Mouse (Mus musculus) left cerebral cortex, postnatal 10 days (tissue): ENCODE measurements at regions not wholly inside any gene's neighbourhood (a gene's known extent, or its start where the extent isn't known, plus 50 kb on each side); places are given as distances from the start of the nearest gene placed in this dataset.

Source experiments
- DNase-seq, 2 experiments: peaks; one replicate each; pipeline ENCODE4 v3.0.0; 2021 to 2022; ENCODE audit warnings: low spot score in 2 of 2, mixed read lengths in 1 of 2; ENCODE audit errors: extremely low spot score in 1 of 2
- intact Hi-C: fragments of 180-260 bp; cut with DNase I; formaldehyde crosslinking; loops from one replicate; pipeline ENCODE4 v1.15.1; 2025

DNA sequence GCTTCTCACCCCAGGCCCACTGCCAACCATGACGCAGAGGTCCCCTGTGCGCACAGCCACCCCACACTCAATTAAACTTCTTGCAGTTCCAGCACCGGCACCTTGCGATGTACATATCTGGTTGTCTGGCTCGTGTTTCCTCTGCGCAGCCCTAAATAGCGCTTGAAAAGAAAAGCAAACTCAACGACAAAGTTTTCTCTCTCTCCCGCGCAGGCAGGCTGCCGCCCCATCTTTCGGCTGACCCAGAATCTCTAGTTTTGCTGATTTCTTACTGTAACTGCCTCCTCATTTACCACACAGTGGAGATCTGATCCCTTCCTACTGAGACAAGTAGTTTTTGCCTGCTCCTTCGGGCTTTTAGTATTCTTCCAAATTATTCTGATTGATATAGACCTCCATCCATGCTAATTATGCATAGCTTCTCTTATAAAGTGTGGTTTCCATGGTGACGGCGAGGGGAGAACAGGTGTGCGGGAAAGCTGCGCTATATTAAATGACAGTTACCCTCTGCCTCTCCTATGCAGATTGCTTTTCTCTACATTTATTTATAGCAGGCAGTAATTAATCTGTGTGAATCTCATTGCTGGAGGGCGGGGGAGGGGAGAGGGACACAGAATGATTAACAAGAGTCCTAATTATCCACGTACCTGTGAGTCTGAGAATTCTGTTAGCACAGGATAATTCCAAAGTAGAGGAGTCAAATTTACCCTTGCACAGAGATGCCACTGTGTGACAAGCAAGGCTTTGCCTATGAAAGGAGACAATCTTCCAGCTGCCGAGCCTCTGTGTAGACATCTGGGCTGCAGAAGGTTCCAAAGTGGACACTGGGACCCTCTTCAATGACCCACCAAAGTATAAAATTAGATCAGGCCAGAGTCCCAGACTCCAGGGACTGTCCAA, 200.2 kb downstream of the Pdcd6ip start:
- intact Hi-C loops, result no loop called here
- peak in 1 of 2 experiments; percentile 61 for DNase-seq

DNA sequence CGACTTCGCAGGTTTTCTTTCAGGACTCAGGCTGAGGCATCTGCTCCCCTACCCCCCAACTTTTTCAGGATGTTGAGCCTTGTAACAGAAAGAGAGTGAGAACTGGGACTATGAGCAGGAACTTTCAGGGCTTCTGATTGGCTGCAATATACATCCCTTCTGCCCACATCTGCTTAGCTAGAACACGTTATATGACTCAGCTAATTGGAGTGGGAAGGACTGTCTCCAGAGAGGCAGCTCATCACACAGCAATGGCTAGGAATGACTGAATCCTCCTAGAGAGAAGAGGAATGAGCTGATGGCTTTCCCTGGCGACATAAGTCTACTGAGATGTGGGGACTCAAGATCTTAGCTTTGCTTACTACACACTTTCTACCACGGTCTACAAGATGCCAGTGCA, 208.8 kb downstream of the Pdcd6ip start:
- intact Hi-C loops, result no loop called here
- DNase-seq, result no peak

DNA sequence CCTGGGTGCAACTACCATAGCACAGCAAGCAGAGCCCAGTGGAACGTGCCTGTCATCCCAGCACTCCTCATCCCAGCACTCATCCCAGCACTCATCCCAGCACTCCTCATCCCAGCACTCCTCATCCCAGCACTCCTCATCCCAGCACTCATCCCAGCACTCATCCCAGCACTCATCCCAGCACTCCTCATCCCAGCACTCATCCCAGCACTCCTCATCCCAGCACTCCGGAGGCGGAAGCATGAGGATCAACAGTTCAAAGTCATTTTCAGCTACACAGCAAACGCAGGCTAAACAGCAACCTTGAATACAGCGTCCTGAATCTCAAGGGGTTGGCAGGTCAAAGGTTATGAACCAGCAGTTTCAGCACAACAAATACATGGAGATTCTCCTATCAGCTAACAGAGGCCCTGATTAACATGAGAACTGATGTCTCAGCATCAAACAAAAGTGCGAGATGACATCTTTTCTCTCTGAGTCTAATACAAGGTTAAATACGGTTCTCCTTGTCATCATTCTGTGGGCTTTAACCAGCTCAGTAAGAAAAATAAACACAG, 211.8 kb downstream of the Pdcd6ip start:
- intact Hi-C loops, result no loop called here
- DNase-seq, result no peak

DNA sequence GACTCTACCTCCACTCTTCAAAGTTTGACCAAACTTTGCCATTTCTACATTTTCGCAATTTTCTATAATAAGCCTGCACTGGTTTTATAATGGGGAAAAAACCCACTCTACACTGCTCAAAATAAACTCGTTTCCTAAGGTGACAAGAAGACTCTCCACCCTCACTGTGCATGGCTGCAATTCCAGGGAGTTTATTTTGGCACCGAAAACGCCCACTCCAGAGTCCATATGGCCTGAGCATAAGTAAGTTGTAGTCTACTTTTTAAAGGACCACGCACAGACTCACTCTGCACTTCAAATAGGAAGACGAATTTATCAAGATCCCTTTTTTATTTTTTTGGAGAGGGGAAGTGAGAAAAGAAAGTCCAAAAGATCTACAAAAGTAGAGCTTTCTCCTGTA, 219.4 kb downstream of the Pdcd6ip start:
- peak; percentile 42 to 82 for DNase-seq
- intact Hi-C loops, result loop anchor here (10.0 kb wide), 1 partner anchor 144 kb away; no protein-coding TSS in a partner anchor

DNA sequence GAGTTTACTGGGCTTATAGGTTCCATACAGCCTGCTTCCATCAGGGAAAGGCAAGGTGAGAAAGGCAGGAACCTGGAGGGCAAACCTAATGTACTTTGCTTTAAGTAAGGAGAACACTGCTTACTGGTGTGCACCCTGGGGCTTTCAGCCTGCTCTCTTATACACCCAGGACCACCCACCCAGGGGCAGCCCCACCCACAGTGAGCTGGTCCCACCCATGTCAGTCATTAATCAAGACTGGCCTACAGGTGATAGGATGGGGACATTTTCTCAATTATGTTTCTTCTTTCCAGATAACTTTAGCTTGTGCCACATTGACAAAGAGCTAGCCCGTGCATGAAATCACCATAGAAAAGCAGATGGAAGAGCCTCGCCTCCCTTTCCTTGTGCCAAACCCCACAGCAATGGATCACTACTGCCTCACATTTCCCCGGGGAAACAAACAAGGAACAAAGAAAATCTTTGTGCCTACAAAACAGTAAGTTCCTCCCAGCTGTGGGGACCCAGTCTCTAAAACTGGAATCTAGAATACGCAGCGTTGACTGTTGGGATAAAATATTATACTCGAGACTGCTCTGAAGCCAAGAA, 221.5 kb downstream of the Pdcd6ip start:
- intact Hi-C loops, result loop anchor here (10.0 kb wide), 1 partner anchor 142 kb away; no protein-coding TSS in a partner anchor
- no peak for DNase-seq

DNA sequence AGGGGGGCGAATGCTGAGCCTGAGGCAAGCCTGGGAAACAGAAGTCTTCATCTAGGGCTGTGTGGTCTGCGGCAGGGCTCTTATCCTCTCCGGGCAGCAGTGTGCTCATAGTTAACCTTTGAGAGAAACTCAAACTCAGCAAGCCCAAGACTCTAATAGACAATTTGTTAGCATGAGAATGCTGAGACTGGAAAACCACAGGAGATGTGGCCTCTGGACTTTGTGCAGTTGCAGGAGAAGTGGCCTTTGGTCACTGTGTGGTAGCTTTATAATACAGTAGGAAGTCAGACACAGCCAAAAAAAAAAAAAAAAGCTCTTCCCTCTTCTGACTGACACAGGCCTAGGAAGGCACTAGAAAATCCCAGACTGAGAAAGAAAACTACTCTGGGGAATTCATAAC, 228.2 kb downstream of the Pdcd6ip start:
- intact Hi-C loops, result loop anchor here (10.0 kb wide), 1 partner anchor 135 kb away; no protein-coding TSS in a partner anchor
- no peak for DNase-seq

DNA sequence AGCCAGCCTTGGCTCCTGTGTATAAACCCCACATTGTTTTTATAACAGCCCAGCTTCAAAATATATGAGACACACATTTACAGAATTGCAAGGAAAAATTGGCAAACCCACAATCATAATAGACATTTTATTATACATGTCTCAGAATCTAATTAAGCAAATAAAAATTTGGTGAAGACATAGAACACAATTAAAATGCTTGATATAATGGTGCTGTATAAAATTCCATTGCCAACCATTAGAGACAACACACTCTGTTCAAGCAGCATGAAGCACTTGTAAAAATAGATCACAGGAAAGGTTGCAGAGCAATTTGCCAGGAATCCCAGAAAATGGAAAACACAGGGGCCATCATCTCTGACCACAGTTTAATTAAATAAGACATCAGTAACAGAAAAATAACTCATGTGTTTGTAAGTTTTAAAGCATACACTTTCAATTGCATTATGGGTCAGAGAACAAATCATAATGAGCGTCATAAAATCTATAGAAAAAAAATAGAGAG, 229.2 kb downstream of the Pdcd6ip start:
- no peak for DNase-seq
- intact Hi-C loops, result no loop called here

DNA sequence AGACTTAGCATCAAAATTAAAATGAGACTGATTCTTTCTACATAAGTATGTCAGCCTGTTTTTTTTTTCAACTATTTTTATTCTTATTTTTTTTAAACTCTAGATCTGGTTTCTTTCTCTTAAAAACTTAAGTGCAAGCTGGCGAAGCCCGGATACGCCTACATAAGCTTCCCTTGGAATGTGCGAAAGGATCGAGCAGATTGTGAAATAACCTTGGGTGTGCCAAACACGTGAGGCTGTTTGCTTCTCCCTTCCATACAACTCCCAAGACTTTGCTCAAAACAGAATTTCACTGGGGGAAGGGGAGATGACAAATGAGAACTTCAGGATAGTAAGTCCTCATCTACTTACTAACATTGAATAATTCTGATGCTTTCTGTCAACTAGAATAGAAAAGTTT, 236.3 kb downstream of the Pdcd6ip start:
- intact Hi-C loops, result no loop called here
- DNase-seq, result peak; percentile 47 to 87

DNA sequence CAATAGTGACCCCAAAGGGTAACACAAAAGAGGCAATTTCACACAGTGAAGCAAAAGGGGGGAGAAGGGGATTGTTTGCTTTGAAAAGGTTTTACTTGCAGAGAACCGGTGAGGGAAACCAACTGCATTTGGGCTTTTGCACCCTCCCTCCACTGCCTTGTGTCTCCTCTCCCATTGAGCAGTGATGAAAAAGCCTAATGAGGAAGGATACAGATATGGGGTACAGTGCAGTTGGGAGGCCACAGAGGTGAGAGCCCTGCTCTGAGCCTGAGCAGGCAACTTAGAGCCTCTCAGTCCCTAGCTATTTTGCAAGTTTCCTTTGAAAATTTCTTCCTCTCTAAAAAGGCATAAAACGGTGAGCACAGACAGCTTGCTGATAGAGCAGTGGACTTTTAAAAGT, 245.2 kb downstream of the Pdcd6ip start:
- intact Hi-C loops, result no loop called here
- DNase-seq, result no peak

DNA sequence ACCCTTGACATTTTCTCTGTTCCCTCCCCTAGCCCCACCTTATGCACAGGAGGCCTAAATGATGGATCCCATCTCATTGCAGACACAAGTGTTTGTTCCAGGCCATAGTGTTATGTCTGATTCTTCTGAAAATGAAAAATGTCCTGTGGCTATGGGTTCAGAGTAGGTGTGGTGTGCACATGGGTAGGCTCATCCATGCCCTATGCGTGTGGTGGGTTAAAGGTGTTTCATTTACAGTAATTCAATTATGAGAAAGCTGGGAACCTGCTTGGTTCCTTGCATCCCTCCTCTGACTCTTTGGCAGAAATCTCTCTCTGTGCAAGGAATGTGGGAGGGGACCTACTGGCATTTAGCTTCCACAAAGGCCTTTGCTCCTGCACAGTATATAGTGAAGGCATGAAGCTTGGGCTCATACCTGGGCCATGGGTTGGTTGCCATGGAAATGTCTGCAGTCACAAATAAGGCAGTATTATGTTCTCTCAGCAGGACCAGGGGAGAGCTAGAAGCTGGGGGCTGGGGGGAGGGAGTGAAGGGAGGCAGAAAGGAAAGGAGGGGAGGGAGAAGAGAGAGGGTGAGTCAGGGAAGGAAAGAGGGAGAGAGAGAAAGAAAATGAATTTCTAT, 245.7 kb downstream of the Pdcd6ip start:
- intact Hi-C loops, result no loop called here
- DNase-seq, result no peak

DNA sequence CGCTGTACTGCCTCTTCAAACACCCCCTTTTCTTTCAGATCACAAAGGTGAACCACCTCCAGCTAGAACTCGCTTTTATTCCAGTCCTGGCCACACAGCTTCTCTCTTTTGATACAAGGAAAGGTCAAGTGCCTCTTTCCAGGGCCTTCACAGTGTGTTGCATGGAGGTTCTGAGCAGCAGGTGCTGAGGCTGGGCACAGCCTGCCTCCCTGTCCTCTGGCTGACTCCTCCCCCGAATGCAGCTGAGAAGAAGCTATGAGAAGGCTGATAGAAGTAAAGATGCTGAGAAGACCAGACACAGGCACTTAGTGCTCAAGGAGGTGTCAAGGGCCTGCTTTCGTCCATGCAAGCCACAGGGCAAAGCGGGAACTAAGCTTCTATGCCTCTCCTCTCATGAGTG, 248.2 kb downstream of the Pdcd6ip start:
- intact Hi-C loops, result no loop called here
- DNase-seq, result peak in 1 of 2 experiments; percentile 5

DNA sequence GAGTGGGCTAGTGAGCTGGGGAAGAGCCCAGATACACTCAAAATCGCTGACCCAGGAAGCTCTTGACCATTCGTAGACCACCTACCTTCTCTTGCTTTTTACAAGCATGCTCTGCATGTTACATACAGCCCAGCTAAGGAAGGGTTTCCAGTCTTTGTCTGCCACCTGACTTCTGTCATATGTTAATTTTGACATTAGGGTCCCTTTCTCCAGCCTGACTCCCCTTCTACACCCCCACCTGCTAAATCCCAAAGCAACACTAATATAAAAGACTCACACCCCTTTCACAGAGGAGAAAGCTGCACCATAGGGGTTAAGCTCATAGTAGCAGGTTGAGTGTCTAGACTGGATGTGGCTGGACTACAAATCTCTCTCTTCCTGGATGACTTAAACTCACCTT, 248.8 kb downstream of the Pdcd6ip start:
- DNase-seq, result no peak
- intact Hi-C loops, result no loop called here

DNA sequence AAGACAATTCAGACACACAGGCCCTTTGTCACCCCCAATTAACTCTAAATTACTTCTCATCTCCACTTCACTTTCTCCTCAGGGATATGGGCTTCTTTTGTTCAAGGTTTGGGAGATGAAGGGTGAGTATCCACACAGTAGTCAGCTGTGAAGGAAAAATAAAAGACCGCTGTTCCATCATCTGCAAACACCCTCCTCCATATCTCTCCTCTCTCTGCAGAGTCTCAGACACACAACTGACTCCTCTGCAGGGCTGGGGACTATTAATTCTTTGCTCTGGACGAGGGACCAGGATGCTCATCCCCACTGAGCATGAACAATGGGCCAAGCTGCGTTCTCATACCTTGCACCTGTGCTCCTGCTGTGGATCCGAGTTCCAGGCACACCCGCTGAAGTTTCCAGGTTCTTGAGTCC, 249.3 kb downstream of the Pdcd6ip start:
- intact Hi-C loops, result no loop called here
- no peak for DNase-seq

DNA sequence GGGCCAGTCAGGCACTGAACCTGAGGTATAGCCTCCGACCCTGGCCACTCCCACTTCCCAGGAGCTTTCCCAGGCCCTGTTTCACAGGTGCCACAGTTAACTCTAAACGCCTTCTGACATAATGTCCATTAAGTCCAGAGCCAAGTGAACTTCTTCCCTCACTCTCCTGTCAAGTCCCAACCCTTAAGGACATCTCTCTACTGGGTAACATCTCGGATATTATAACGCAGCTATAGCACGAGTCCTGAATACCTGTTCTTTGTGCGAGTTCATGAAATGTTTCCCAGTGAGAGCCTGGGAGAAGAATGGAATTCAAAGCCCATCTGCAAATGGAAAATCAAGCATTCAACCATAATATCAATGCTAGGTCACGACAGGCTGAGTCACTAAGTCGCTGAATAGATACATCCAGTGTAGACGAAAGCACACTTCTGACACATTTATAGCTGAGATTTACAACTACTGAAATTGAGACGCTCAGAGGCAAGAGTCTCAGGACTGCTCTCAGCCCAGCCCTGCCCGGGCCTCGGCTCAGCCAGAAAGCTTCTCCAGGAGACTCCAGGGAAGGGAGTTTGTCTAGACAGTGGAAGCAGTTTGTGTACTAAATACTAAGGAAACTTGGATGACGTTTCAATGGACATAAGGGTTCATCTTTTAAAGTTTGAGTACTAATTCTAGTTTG, 250.7 kb downstream of the Pdcd6ip start:
- intact Hi-C loops, result no loop called here
- DNase-seq, result no peak

DNA sequence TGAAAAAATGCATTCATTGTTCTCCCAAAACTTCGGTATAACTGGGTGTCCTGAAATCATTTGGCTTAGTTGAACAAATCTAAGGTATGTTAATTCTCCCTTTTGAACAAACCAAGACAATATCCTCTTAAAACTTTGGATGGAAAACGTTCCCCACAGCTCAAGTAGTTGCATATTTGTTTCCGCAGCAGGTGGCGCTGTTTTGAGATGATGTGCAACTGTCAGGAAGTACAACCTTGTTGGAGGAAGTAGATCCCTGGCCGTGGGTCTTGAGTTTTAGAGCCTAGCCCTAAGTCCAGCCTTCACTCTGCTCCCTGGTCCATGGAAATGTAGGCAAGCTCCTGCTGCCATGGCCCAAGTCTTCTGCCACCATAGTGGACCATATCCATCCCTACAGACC, 252.5 kb downstream of the Pdcd6ip start:
- no peak for DNase-seq
- intact Hi-C loops, result no loop called here

DNA sequence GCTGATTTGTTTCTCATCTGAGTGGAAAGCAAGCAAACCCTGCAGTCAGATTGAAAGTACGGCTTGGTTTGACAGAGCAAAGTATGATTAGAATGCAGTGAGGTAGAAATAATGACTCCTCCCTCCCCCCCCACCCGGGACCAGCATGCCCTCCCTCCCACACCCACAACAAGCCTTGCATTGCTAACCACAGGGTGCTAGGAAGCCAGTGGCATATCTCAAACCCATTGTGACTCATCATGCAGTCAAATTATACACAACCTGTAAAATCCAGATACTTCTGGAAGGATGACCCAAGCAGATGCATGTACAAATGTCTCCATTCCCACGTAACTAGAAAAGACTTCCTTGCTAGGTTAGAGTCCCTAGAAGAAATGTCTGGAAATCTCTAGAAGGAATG, 254.8 kb downstream of the Pdcd6ip start:
- DNase-seq, result no peak
- intact Hi-C loops, result no loop called here

DNA sequence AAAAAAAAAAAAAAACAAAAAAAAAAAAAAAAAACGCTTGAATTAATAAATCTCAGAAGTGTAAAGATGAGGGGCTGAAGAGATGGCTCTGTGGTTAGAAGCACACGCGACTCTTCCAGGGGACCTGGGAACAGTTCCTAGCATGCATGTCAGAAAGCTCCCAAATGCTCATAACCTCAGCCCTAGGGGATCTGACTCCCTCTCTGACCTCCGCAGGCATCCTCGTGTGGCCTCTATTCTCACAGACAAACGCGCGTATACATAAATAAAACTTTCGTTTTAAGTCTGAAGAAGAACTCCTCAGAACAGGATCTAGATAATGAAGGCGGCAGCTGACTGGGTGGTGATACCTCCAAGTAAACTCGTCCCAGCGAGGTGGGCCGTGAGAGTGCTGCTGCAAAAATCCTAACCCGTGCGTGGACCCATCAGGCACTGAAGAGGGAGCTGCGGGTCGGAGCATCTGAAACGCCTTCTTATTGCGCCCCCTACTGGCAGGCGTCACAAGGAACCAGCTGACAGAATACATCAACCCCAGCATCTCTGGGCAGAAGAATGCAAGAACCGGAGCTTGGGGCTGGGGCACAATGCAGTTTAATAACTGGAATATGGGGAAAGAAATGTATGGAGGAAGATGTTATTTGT, 266.2 kb downstream of the Pdcd6ip start:
- intact Hi-C loops, result loop anchor here (5.0 kb wide), 1 partner anchor 95 kb away; no protein-coding TSS in a partner anchor
- peak; percentile 77 to 85 for DNase-seq

DNA sequence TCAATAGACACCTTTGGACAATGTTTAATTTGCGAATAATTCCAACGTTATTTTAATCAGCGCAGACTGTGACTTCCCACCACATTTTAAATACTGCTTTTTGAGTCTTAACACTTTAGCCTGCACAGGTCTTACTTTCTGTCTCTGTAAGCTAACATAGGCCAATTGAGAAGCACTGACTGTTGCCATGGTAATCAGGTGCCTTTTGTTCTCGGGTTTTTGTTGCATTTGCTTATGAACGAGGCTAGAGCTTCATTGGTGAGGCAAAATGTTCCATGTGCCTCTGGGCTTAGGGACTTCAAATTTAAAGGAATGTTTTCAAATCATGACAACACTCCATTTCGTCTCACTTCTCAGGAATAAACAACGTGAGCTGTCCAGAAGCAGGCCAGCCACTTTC, 269.7 kb downstream of the Pdcd6ip start:
- intact Hi-C loops, result no loop called here
- no peak for DNase-seq
